Mouse (Mus musculus): ENCODE measurements around the gene Poc1a. TPM values are rescaled to one million over a fixed set of nuclear protein-coding genes. Genes with fewer than 3 reads are reported as not detected.
A peak's percentile ranks its signal among the peaks of the same experiment; 100 is the strongest.

The Poc1a gene
- polyA plus RNA-seq, 1 experiment from 2014 or later: 9.0 TPM

DNA sequence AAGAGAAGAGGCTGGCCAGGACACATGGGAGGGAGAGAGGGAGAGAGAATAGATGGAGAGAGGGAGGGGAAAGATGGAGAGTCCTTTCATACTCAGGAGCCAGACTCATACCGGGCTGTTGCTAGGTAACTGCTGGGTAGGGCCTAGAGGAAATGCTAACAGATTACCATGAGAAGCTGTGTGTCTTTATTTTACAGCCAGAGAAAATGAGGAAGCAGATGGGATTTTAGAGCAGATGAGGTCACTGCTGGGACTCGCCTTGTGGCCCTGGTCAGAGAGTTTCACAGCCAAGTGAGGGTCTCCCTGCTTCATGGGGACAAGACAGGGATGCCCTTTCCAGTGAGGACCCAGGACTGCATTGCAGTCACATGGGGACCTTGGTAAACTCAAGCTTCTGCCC, 11.0 kb upstream of the Poc1a start:
- ATAC-seq: peak; percentile 88
- Histone ChIP-seq H3K9ac (ENCODE audit: low read depth, low read length) (no peak overlapping the region), H3K4me2 (ENCODE audit: low read length) (no peak overlapping the region)

DNA sequence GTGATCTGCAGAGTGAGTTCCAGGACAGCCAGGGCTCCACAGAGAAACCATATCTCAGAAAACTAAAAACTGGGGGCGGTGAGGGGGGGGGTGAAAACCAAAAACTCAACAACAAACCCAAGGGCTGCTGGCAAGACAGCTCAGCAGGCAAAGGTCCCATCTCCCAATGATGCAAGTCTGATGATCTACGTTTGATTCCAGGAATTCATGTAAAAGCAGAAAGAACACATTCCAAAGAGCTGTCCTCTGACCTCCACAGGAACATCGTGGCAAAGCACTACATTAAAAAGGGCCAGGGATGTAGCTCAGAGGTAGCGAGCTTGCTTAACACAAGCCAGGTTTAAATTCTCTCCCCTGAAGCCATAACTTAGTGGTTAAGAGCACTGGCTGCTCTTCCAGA, 10.2 kb upstream of the Poc1a start:
- ATAC-seq: no peak
- H3K27me3 ChIP-seq (ENCODE audit: control insufficient read depth, insufficient read depth, low read depth, low read length): no peaks in the 10 kb centered on the region
- WGBS: 84% methylated on average over 4 of the region's 4 CpGs
- no peak overlapping the region for H3K27ac ChIP-seq (ENCODE audit: low read length)
- H3K4me3 ChIP-seq (ENCODE audit: low read depth, low read length): no peak overlapping the region
- H3K4me1 ChIP-seq (ENCODE audit: control insufficient read depth, insufficient read depth, low read length): peaks cover 12% of the 10 kb centered on the region
- no peak overlapping the region for H3K9ac ChIP-seq (ENCODE audit: low read depth, low read length)
- H3K36me3 ChIP-seq (ENCODE audit: control insufficient read depth, insufficient read depth, low read length): no peaks in the 10 kb centered on the region
- no peaks in the 10 kb centered on the region for H3K9me3 ChIP-seq (replicated peaks; ENCODE audit: control insufficient read depth, low read length, poor library complexity, severe bottlenecking)
- H3K4me2 ChIP-seq (ENCODE audit: low read length): no peak overlapping the region

More for the DNA sequence above, 11.0 kb upstream of the Poc1a start:
- Histone ChIP-seq H3K9me3 (replicated peaks; ENCODE audit: control insufficient read depth, low read length, poor library complexity, severe bottlenecking) (no peaks in the 10 kb centered on the region), H3K4me3 (ENCODE audit: low read depth, low read length) (no peak overlapping the region), H3K27me3 (ENCODE audit: control insufficient read depth, insufficient read depth, low read depth, low read length) (no peaks in the 10 kb centered on the region), H3K4me1 (ENCODE audit: control insufficient read depth, insufficient read depth, low read length) (peaks cover 12% of the 10 kb centered on the region), H3K36me3 (ENCODE audit: control insufficient read depth, insufficient read depth, low read length) (no peaks in the 10 kb centered on the region), H3K27ac (ENCODE audit: low read length) (peak overlapping the region; percentile 82)
- 10% methylated on average over 2 of the region's 2 CpGs for WGBS

DNA sequence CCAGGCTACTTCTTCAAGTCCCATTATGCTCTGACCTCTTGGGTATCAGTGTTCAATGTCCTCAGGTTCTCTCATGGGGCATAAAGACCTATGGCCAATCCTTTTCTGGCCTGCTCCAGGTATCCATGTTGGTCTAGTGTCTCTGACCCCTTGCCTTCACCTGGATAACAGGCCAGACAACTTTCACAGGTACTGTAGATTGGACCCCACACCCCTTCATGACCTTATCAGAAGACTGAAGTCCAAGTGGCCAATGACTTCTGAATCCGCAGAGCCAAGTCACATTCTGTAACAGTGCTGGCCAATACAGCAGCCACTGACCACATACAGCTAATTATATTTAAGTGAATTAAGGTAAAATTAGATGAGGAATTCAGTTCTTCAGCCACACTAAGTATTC, 8.6 kb upstream of the Poc1a start:
- no peak overlapping the region for H3K9ac ChIP-seq (ENCODE audit: low read depth, low read length)
- no peak overlapping the region for H3K4me3 ChIP-seq (ENCODE audit: low read depth, low read length)
- no peaks in the 10 kb centered on the region for H3K36me3 ChIP-seq (ENCODE audit: control insufficient read depth, insufficient read depth, low read length)
- no peaks in the 10 kb centered on the region for H3K9me3 ChIP-seq (replicated peaks; ENCODE audit: control insufficient read depth, low read length, poor library complexity, severe bottlenecking)
- peaks cover 12% of the 10 kb centered on the region for H3K4me1 ChIP-seq (ENCODE audit: control insufficient read depth, insufficient read depth, low read length)
- H3K27ac ChIP-seq (ENCODE audit: low read length): no peak overlapping the region
- ATAC-seq: no peak
- WGBS: 92% methylated on average over 1 of the region's 1 CpGs
- no peak overlapping the region for H3K4me2 ChIP-seq (ENCODE audit: low read length)
- no peaks in the 10 kb centered on the region for H3K27me3 ChIP-seq (ENCODE audit: control insufficient read depth, insufficient read depth, low read depth, low read length)

DNA sequence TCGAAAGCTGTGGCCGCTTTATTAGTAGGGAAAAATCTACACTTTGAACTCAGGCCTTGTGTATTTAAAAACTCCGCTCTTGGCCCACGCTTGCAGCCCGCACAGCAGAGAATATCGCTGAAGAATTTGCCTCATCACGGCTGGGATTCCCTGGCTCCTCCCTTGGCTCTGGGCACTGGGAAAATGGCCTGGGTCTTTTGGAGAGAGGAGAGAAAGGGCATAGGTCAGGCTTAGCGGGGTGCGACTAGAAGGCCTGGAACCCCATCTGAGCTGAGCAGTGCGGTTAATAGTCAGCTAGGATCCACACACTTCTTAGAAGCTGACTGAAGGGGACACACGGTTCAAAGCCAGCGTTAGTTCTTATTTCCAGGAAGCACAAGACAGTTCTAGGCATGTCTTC, 7.6 kb upstream of the Poc1a start:
- no peak overlapping the region for H3K9ac ChIP-seq (ENCODE audit: low read depth, low read length)
- no peak overlapping the region for H3K27ac ChIP-seq (ENCODE audit: low read length)
- H3K4me1 ChIP-seq (ENCODE audit: control insufficient read depth, insufficient read depth, low read length): peaks cover 12% of the 10 kb centered on the region
- no peak for ATAC-seq
- no peak overlapping the region for H3K4me2 ChIP-seq (ENCODE audit: low read length)
- 81% methylated on average over 12 of the region's 12 CpGs for WGBS
- H3K4me3 ChIP-seq (ENCODE audit: low read depth, low read length): no peak overlapping the region
- no peaks in the 10 kb centered on the region for H3K9me3 ChIP-seq (replicated peaks; ENCODE audit: control insufficient read depth, low read length, poor library complexity, severe bottlenecking)
- no peaks in the 10 kb centered on the region for H3K27me3 ChIP-seq (ENCODE audit: control insufficient read depth, insufficient read depth, low read depth, low read length)
- H3K36me3 ChIP-seq (ENCODE audit: control insufficient read depth, insufficient read depth, low read length): no peaks in the 10 kb centered on the region

DNA sequence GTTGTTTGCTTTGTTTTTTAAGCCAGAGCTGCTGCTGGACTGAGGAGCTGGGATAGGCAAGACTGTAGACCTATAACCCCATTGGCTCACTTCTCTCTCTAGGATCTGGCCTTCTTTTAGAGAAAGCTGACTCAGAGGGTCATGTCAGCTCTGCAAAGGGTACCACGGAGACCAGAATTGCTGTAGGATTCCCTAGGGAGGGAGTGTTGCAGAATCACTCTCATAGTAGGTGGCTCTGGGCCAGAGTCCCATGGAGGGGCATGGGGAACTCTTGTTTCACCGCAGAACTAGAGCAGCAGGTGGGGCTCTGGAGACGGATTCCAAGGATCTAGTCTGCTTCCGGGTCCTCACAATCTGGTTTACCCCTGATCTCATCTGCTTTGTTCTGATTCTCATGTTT, 7.1 kb upstream of the Poc1a start:
- ATAC-seq: no peak
- Histone ChIP-seq H3K27ac (ENCODE audit: low read length) (no peak overlapping the region), H3K9me3 (replicated peaks; ENCODE audit: control insufficient read depth, low read length, poor library complexity, severe bottlenecking) (no peaks in the 10 kb centered on the region), H3K9ac (ENCODE audit: low read depth, low read length) (no peak overlapping the region), H3K4me3 (ENCODE audit: low read depth, low read length) (no peak overlapping the region), H3K27me3 (ENCODE audit: control insufficient read depth, insufficient read depth, low read depth, low read length) (no peaks in the 10 kb centered on the region), H3K36me3 (ENCODE audit: control insufficient read depth, insufficient read depth, low read length) (no peaks in the 10 kb centered on the region), H3K4me1 (ENCODE audit: control insufficient read depth, insufficient read depth, low read length) (peaks cover 12% of the 10 kb centered on the region), H3K4me2 (ENCODE audit: low read length) (no peak overlapping the region)
- 69% methylated on average over 4 of the region's 4 CpGs for WGBS

DNA sequence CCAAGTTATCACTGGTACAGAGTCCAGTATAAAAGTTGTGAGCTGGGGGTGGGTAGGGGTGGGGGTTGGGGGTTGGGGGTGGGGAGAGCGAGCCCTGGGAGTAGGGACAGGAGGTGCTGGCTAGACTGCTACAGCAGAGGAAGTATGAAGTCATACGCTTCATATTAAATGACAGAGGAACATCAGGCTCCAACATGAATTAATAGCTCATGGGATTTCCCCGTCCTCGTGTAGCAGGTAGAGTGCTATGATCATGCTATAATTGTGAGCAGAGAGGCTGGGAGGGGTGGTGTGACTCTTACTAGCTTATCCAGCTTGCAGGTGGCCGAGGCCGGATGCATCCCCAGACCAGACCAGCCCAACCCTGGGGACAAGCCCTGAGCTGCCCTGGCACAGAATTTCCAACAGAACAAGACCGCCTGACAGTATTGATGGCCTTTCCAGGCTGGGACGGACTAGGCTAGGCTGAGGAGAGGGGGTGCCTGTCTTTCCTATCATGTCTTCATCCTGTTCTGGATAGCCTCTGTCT, 6.1 kb upstream of the Poc1a start:
- no peak overlapping the region for H3K27ac ChIP-seq (ENCODE audit: low read length)
- H3K9me3 ChIP-seq (replicated peaks; ENCODE audit: control insufficient read depth, low read length, poor library complexity, severe bottlenecking): no peaks in the 10 kb centered on the region
- peaks cover 9% of the 10 kb centered on the region for H3K4me1 ChIP-seq (ENCODE audit: control insufficient read depth, insufficient read depth, low read length)
- H3K36me3 ChIP-seq (ENCODE audit: control insufficient read depth, insufficient read depth, low read length): no peaks in the 10 kb centered on the region
- ATAC-seq: no peak
- H3K27me3 ChIP-seq (ENCODE audit: control insufficient read depth, insufficient read depth, low read depth, low read length): no peaks in the 10 kb centered on the region
- no peak overlapping the region for H3K4me2 ChIP-seq (ENCODE audit: low read length)
- H3K9ac ChIP-seq (ENCODE audit: low read depth, low read length): no peak overlapping the region
- H3K4me3 ChIP-seq (ENCODE audit: low read depth, low read length): no peak overlapping the region
- WGBS: 86% methylated on average over 8 of the region's 8 CpGs

DNA sequence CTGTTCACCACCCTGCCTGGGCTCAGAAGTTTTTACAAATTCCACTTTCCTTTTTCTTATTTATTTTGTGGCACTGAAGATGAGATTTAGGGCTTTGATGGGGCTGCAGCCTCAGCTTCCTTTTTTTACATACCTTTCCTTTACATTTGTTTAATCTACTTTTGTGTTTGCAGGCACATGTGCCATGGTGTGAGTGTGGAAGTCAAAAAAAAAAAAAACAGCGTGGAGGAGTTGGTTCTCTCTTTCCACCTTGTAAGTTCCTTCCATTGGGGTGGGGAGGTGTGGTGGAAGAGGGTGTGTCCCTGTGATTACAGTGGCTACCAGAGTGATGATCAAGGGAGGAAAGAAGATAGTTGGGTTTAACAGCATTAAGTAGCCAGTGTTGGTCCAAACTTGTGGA, 5.1 kb upstream of the Poc1a start:
- H3K4me2 ChIP-seq (ENCODE audit: low read length): no peak overlapping the region
- H3K27me3 ChIP-seq (ENCODE audit: control insufficient read depth, insufficient read depth, low read depth, low read length): no peaks in the 10 kb centered on the region
- ATAC-seq: no peak
- H3K27ac ChIP-seq (ENCODE audit: low read length): no peak overlapping the region
- H3K36me3 ChIP-seq (ENCODE audit: control insufficient read depth, insufficient read depth, low read length): no peaks in the 10 kb centered on the region
- H3K9me3 ChIP-seq (replicated peaks; ENCODE audit: control insufficient read depth, low read length, poor library complexity, severe bottlenecking): no peaks in the 10 kb centered on the region
- 76% methylated on average over 1 of the region's 1 CpGs for WGBS
- H3K4me1 ChIP-seq (ENCODE audit: control insufficient read depth, insufficient read depth, low read length): peaks cover 7% of the 10 kb centered on the region; the same call in 1 of the 2 replicates
- no peak overlapping the region for H3K9ac ChIP-seq (ENCODE audit: low read depth, low read length)
- H3K4me3 ChIP-seq (ENCODE audit: low read depth, low read length): no peak overlapping the region

DNA sequence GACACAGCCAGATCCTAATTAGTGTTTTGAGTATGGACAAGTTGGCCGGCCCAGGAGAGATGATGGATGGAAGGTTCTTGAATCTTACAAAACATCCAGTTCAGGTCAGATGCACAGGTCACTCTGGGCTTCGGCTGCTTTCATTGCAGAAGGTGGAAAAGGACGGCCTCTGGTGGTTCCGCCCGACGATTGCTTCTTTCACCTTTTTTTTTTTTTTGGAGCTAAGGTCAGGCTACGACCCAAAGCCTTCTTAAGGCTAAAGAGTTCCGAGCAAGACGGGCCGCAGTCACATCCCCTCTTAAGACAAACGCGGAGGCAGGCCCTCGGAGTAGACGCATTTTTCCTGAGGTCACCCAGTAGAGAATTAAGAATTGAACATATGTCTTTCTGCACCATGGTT, 475 bp upstream of the Poc1a start:
- ATAC-seq: peak; percentile 38
- Histone ChIP-seq H3K27ac (ENCODE audit: low read length) (peak overlapping the region; percentile 63), H3K9me3 (replicated peaks; ENCODE audit: control insufficient read depth, low read length, poor library complexity, severe bottlenecking) (no peaks in the 10 kb centered on the region), H3K4me2 (ENCODE audit: low read length) (peak overlapping the region; percentile 66), H3K36me3 (ENCODE audit: control insufficient read depth, insufficient read depth, low read length) (no peaks in the 10 kb centered on the region), H3K4me1 (ENCODE audit: control insufficient read depth, insufficient read depth, low read length) (peaks cover 16% of the 10 kb centered on the region), H3K4me3 (ENCODE audit: low read depth, low read length) (peak overlapping the region; percentile 46), H3K27me3 (ENCODE audit: control insufficient read depth, insufficient read depth, low read depth, low read length) (no peaks in the 10 kb centered on the region), H3K9ac (ENCODE audit: low read depth, low read length) (peak overlapping the region; percentile 60)
- WGBS: 1% methylated on average over 14 of the region's 14 CpGs

DNA sequence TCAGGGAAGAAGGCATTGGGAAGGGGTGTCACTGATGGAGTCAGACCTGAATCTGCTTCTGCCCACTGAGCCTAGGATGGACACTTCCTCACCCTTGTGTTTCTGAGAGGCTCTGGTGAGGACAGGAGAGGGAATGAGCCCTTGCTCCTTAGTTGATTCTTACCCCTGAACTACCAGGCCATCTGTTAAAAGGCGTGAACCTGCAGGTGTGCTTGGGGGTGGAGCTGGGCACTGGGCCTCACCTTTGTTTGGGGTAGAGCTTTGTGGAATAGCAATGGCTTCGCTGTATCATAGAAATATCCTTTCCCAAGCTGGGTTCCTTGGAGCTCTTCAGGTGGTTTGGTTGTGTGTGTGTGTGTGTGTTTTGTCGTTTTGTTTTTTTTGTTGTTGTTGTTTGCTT, 1.2 kb downstream of the Poc1a start:
- Histone ChIP-seq H3K36me3 (ENCODE audit: control insufficient read depth, insufficient read depth, low read length) (no peaks in the 10 kb centered on the region), H3K27me3 (ENCODE audit: control insufficient read depth, insufficient read depth, low read depth, low read length) (no peaks in the 10 kb centered on the region), H3K9ac (ENCODE audit: low read depth, low read length) (no peak overlapping the region), H3K4me2 (ENCODE audit: low read length) (no peak overlapping the region; the same call in 1 of the 2 replicates), H3K4me3 (ENCODE audit: low read depth, low read length) (no peak overlapping the region), H3K4me1 (ENCODE audit: control insufficient read depth, insufficient read depth, low read length) (peaks cover 16% of the 10 kb centered on the region), H3K9me3 (replicated peaks; ENCODE audit: control insufficient read depth, low read length, poor library complexity, severe bottlenecking) (no peaks in the 10 kb centered on the region), H3K27ac (ENCODE audit: low read length) (no peak overlapping the region)
- 77% methylated on average over 3 of the region's 3 CpGs for WGBS
- no peak for ATAC-seq
